Mouse (Mus musculus) limb, embryonic 10.5 days (tissue): Measurements from ENCODE around the gene Gm14440. TPM values are rescaled to one million over a fixed set of nuclear protein-coding genes. Genes with fewer than 3 reads are reported as not detected.
"Not testable (repeated sequence)": the region's sequence is repeated elsewhere in the genome, so short reads cannot be mapped to it uniquely, and the experiment has no call there.

ENCODE experiments used
- DNase-seq: peaks from one replicate; pipeline ENCODE4 v3.0.0-alpha.2; 2017; ENCODE audit warnings: low spot score
- H3K27ac ChIP-seq: fragments of 300-500 bp; sonication (generic); 2 replicates; pipeline ENCODE4 v1.5.1; 2016; ENCODE audit warnings: mild to moderate bottlenecking
- H3K27me3 ChIP-seq: fragments of 300-500 bp; sonication (generic); 2 replicates; pipeline ENCODE4 v1.6.1; 2016; ENCODE audit warnings: low read depth, mild to moderate bottlenecking; ENCODE audit not compliant: poor library complexity, severe bottlenecking
- H3K36me3 ChIP-seq: fragments of 300-500 bp; sonication (generic); 2 replicates; pipeline ENCODE4 v1.6.1; 2016; ENCODE audit warnings: mild to moderate bottlenecking, moderate library complexity
- H3K4me1 ChIP-seq: fragments of 300-500 bp; sonication (generic); 2 replicates; pipeline ENCODE4 v1.6.1; 2016
- H3K4me3 ChIP-seq: fragments of 300-500 bp; sonication (generic); 2 replicates; pipeline ENCODE4 v1.5.1; 2016; ENCODE audit warnings: mild to moderate bottlenecking, moderate library complexity
- H3K9me3 ChIP-seq: fragments of 300-500 bp; sonication (generic); replicated peaks from 2 replicates; pipeline ENCODE4 v1.6.1; 2016; ENCODE audit warnings: mild to moderate bottlenecking
- WGBS: fragments of 180-500 bp; shearing (Covaris S2); methylation state at CpG from one replicate; pipeline ENCODE4 v1.1.7; 2016; 5-methylcytosine and 5-hydroxymethylcytosine counted together
- polyA plus RNA-seq: library from polyadenylated mRNA; unstranded; fragments of >200 nt; fragmentation: Nextera tagmentation; extraction: Ambion mirVana; gene quantifications from 2 replicates; pipeline ENCODE4 v1.2.1, GENCODE M21; 2016

Gm14440 gene
- 4.5 and 4.6 TPM in 2 replicates for polyA plus RNA-seq

- no CpG with 5 or more reads among the region's 6 CpGs for WGBS
These were observed at the start of gene Gm14440 for GRCm38 (mm10) chr2:175274825-175275224. Gm14440 (plus strand) TSS chr2:175275125.

More at GRCm38 (mm10) chr2:175274825-175275224, at the start of gene Gm14440:
- not testable (repeated sequence) for H3K9me3 ChIP-seq, H3K4me1 ChIP-seq, H3K4me3 ChIP-seq, H3K36me3 ChIP-seq, H3K27me3 ChIP-seq, H3K27ac ChIP-seq, DNase-seq

Other genes with a start within 250 kb of the Gm14440 start
- 0.33 TPM in 1 of 2 replicates, not detected in the other for gene Gm14393, start 207.3 kb upstream of the Gm14440 start, polyA plus RNA-seq
- gene Gm14399, start 133.1 kb upstream of the Gm14440 start, polyA plus RNA-seq: 4.9 and 6.2 TPM in 2 replicates
- gene Gm14443, start 99.3 kb upstream of the Gm14440 start, polyA plus RNA-seq: 0.83 and 1.2 TPM in 2 replicates
- gene Gm14391, start 68.2 kb upstream of the Gm14440 start, polyA plus RNA-seq: 5.8 and 6.7 TPM in 2 replicates
- 18.8 and 21.4 TPM in 2 replicates for gene Gm4631, start 63.1 kb downstream of the Gm14440 start, polyA plus RNA-seq
- 4.9 and 5.3 TPM in 2 replicates for gene Zfp968, start 97.3 kb downstream of the Gm14440 start, polyA plus RNA-seq
- 19.9 and 24.8 TPM in 2 replicates for gene Gm4724, start 160.7 kb downstream of the Gm14440 start, polyA plus RNA-seq
- gene Zfp965, start 194.9 kb downstream of the Gm14440 start, polyA plus RNA-seq: 2.1 and 5.1 TPM in 2 replicates